Mouse (Mus musculus) MEL (cell line): ENCODE results near the gene Esyt3. TPM values are rescaled to one million over a fixed set of nuclear protein-coding genes. Genes with fewer than 3 reads are reported as not detected.

Experiments
- DNase-seq: peaks from one replicate; pipeline ENCODE4 v3.0.0; 2011; ENCODE audit warnings: low read depth, low spot score
- H3K27ac ChIP-seq: 2 replicates; pipeline ENCODE4 v1.5.1; 2012; ENCODE audit warnings: low read depth, mild to moderate bottlenecking, control low read depth, low read length, moderate library complexity; ENCODE audit not compliant: control insufficient read depth
- H3K27me3 ChIP-seq, 2 experiments: fragments of 150-350 bp in 1 of 2; sonication (generic) in 1 of 2; 2 replicates each; pipeline ENCODE4 v1.6.1; 2012; ENCODE audit warnings: low read length in 2 of 2, mild to moderate bottlenecking in 2 of 2, improper control_type of control experiment in 1 of 2, moderate library complexity in 1 of 2; ENCODE audit not compliant: insufficient read depth in 2 of 2, control insufficient read depth in 1 of 2
- H3K36me3 ChIP-seq, 2 experiments: 2 replicates each; pipeline ENCODE4 v1.6.1; 2012 to 2014; ENCODE audit warnings: low read length in 2 of 2, improper control_type of control experiment in 1 of 2, inconsistent platforms in 1 of 2, mild to moderate bottlenecking in 1 of 2; ENCODE audit not compliant: insufficient read depth in 2 of 2, control insufficient read depth in 1 of 2
- H3K4me1 ChIP-seq, 2 experiments: fragments of 150-350 bp in 1 of 2; sonication (generic) in 1 of 2; 2 replicates each; pipeline ENCODE4 v1.6.1; 2012; ENCODE audit warnings: low read length in 2 of 2, improper control_type of control experiment in 1 of 2, mild to moderate bottlenecking in 1 of 2; ENCODE audit not compliant: insufficient read depth in 2 of 2, control insufficient read depth in 1 of 2
- H3K4me3 ChIP-seq, 2 experiments: fragments of 150-350 bp in 1 of 2; sonication (generic) in 1 of 2; 2 replicates each; pipeline ENCODE4 v1.5.1; 2012; ENCODE audit warnings: low read depth in 2 of 2, low read length in 2 of 2, mild to moderate bottlenecking in 2 of 2, moderate library complexity in 2 of 2, control low read depth in 1 of 2, improper control_type of control experiment in 1 of 2; ENCODE audit not compliant: control insufficient read depth in 1 of 2, insufficient read depth in 1 of 2
- H3K79me2 ChIP-seq: 2 replicates; pipeline ENCODE4 v1.6.1; 2012; ENCODE audit warnings: mild to moderate bottlenecking, low read length, moderate library complexity; ENCODE audit not compliant: control insufficient read depth, poor library complexity, insufficient read depth
- H3K9ac ChIP-seq: 2 replicates; pipeline ENCODE4 v1.6.1; 2012; ENCODE audit warnings: low read depth, mild to moderate bottlenecking, control low read depth, low read length, moderate library complexity; ENCODE audit not compliant: control insufficient read depth, poor library complexity, severe bottlenecking
- H3K9me3 ChIP-seq: fragments of 150-350 bp; sonication (generic); replicated peaks from 2 replicates; pipeline ENCODE4 v1.6.1; 2012; ENCODE audit warnings: mild to moderate bottlenecking, low read length, improper control_type of control experiment, moderate library complexity; ENCODE audit not compliant: insufficient read depth
- BHLHE40 ChIP-seq: IDR thresholded peaks from 2 replicates; pipeline ENCODE4 v1.6.1; 2012; ENCODE audit warnings: low read depth, mild to moderate bottlenecking, inconsistent platforms, low read length, improper control_type of control experiment, borderline replicate concordance
- ELF1 ChIP-seq: IDR thresholded peaks from 2 replicates; pipeline ENCODE4 v1.6.1; 2014; ENCODE audit warnings: low read depth, mild to moderate bottlenecking, inconsistent platforms, low read length, improper control_type of control experiment, moderate library complexity
- GABPA ChIP-seq: IDR thresholded peaks from 2 replicates; pipeline ENCODE4 v1.6.1; 2012; ENCODE audit warnings: low read depth, mild to moderate bottlenecking, inconsistent platforms, low read length, improper control_type of control experiment, moderate library complexity
- JUND ChIP-seq: IDR thresholded peaks from 2 replicates; pipeline ENCODE4 v1.6.1; 2011; ENCODE audit warnings: low read depth, mild to moderate bottlenecking, improper control_type of control experiment, low read length
- MAFK ChIP-seq: IDR thresholded peaks from 2 replicates; pipeline ENCODE4 v1.6.1; 2011; ENCODE audit warnings: low read depth, mild to moderate bottlenecking, low read length, improper control_type of control experiment, borderline replicate concordance
- MAX ChIP-seq: IDR thresholded peaks from 2 replicates; pipeline ENCODE4 v1.6.1; 2011; ENCODE audit warnings: low read length, improper control_type of control experiment
- MYC ChIP-seq: IDR thresholded peaks from 2 replicates; pipeline ENCODE4 v1.6.1; 2011; ENCODE audit warnings: low read depth, mild to moderate bottlenecking, low read length, improper control_type of control experiment, moderate library complexity
- POLR2AphosphoS5 ChIP-seq: IDR thresholded peaks from 2 replicates; pipeline ENCODE4 v1.6.1; 2012; ENCODE audit warnings: low read depth, borderline replicate concordance, mild to moderate bottlenecking, inconsistent platforms, low read length, moderate library complexity, mixed read lengths
- RCOR1 ChIP-seq: IDR thresholded peaks from 2 replicates; pipeline ENCODE4 v1.6.1; 2012; ENCODE audit warnings: low read depth, mild to moderate bottlenecking, inconsistent platforms, low read length, improper control_type of control experiment
- SMC3 ChIP-seq: IDR thresholded peaks from 2 replicates; pipeline ENCODE4 v1.6.1; 2011; ENCODE audit warnings: low read depth, low read length, improper control_type of control experiment
- TBP ChIP-seq: IDR thresholded peaks from 2 replicates; pipeline ENCODE4 v1.8.0; 2011; ENCODE audit warnings: low read depth, low read length, improper control_type of control experiment
- ZNF384 ChIP-seq: IDR thresholded peaks from 2 replicates; pipeline ENCODE4 v1.6.1; 2012; ENCODE audit warnings: low read depth, mild to moderate bottlenecking, inconsistent platforms, low read length, improper control_type of control experiment
- polyA plus RNA-seq, 2 experiments: library from polyadenylated mRNA; stranded (reverse) in 1 of 2; unstranded in 1 of 2; fragments of >175 nt in 1 of 2; fragments of >200 nt in 1 of 2; gene quantifications; 2 replicates each; pipeline versions ENCODE4 v1.2.1 to v1.2.4; 2012; ENCODE audit warnings: low replicate concordance in 2 of 2, low read depth in 1 of 2; ENCODE audit not compliant: insufficient read length in 2 of 2, insufficient read depth in 1 of 2, missing spikeins in 1 of 2
- total RNA-seq: library from RNA; depleted of rRNA; stranded (reverse); fragments of 300-350 nt; gene quantifications from 2 replicates; pipeline ENCODE4 v1.2.3, GENCODE M21; 2012

Gene Esyt3
- total and polyA plus RNA-seq, 3 experiments: 0.07 TPM; not detected in 2

DNA sequence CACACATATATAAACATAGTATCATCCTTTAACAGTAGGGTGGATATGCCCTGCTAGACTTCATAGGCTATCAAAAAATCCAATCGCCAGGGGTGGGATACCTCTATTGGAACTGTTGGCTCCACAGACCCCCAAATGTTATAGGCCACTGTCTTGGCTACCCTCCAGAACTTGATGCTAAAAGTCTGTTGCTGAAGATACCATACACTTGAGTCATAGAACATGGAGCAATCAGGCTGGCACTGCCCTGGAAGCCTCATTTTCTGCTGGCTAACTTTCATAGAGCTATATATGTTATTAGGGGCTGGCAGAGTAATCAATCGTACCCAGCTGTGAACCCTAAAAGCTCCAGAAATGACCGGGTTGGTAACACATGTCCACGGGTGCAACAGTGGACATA is 32.4 kb downstream of the Esyt3 start:
- no peak overlapping the region for H3K4me3 ChIP-seq
- H3K4me1 ChIP-seq: peaks cover 0 to 5% of the 10 kb centered on the region in 2 experiments; a peak in 2 of 4 replicates
- no peaks in the 10 kb centered on the region for H3K79me2 ChIP-seq
- no peak overlapping the region for H3K9ac ChIP-seq
- no peaks in the 10 kb centered on the region for H3K27me3 ChIP-seq
- no peaks in the 10 kb centered on the region for H3K9me3 ChIP-seq
- peaks cover 0 to 2% of the 10 kb centered on the region in 2 experiments; a peak in 1 of 4 replicates for H3K36me3 ChIP-seq
- no peak overlapping the region for H3K27ac ChIP-seq
- TF ChIP-seq RCOR1: no peak
- TF ChIP-seq GABPA: no peak
- TF ChIP-seq ELF1: no peak
- no peak for DNase-seq

DNA sequence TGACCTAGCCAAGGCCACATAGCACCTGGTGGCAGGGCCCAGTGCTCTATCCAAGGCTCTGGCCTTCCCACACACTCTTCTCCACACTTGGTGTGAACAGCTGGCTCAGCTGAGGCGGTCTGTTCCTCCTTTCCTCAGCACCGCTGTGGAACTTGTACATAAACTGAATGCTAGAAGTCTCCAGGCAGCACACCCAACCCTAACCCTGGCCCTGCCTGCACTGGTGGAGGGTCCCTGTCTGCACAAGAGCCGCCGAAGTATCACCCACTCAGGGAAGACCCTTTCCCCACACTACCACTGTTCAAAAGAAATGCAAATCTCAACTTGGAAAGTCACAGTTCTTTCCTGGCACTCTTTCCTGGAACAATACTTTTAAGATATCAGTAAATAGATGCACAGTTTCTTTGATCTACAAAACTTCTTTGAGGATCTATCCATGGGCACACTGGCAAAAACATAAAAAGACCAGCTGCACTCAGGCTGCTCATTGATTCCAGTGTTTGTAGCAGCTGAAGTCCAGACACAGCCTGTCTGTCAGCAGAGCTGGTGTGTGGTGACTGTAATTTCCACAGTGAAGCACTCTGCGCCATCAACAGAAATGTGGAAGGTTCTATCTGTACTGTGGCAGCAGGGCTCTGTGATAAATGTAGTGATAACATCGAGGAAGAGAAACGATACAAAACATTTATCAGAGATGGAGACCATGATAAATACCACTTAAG is 33.0 kb downstream of the Esyt3 start:
- Histone ChIP-seq H3K36me3 (peaks cover 0 to 2% of the 10 kb centered on the region in 2 experiments; a peak in 1 of 4 replicates), H3K27me3 (no peaks in the 10 kb centered on the region)

DNA sequence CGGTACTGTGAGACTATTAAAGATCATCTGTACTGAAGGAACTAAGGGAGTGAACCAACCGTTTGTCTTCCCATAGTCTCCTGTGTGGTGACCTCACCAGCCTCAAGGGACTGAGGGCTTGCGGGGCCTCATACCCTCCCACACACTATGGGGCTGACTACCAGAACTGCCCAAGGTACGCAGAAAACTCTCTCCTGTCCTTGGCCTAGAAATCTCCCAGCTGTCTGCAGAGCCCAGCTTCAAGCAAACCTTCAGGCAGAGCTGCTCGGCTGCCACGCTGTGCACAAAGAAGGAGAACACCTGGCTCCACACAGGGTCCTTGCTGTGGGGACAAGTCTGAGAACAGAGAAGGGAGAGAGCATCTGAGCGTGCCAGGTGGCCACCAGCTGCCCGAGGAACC is 38.4 kb downstream of the Esyt3 start:
- H3K4me1 ChIP-seq: no peaks in the 10 kb centered on the region
- no peak overlapping the region for H3K27ac ChIP-seq
- no peak for TF ChIP-seq BHLHE40
- TF ChIP-seq MYC: no peak
- no peak for TF ChIP-seq MAX
- TF ChIP-seq TBP: no peak
- TF ChIP-seq ZNF384: no peak
- no peak for TF ChIP-seq MAFK
- H3K36me3 ChIP-seq: no peaks in the 10 kb centered on the region
- no peak overlapping the region for H3K9ac ChIP-seq
- H3K27me3 ChIP-seq: no peaks in the 10 kb centered on the region
- no peak overlapping the region for H3K4me3 ChIP-seq
- no peaks in the 10 kb centered on the region for H3K9me3 ChIP-seq
- DNase-seq: no peak
- H3K79me2 ChIP-seq: no peaks in the 10 kb centered on the region

More for the DNA sequence above, 33.0 kb downstream of the Esyt3 start:
- no peak for DNase-seq
- no peaks in the 10 kb centered on the region for H3K9me3 ChIP-seq
- TF ChIP-seq ELF1: no peak
- no peak for TF ChIP-seq JUND
- TF ChIP-seq SMC3: no peak
- no peak for TF ChIP-seq MAFK
- no peak for TF ChIP-seq POLR2AphosphoS5
- TF ChIP-seq, all 39 proteins: peak for 0
- Histone ChIP-seq H3K9ac (no peak overlapping the region), H3K27ac (no peak overlapping the region), H3K4me1 (peaks cover 0 to 5% of the 10 kb centered on the region in 2 experiments; a peak in 2 of 4 replicates), H3K79me2 (no peaks in the 10 kb centered on the region), H3K4me3 (no peak overlapping the region)
